Mouse (Mus musculus) kidney, postnatal 0 days (tissue): Measurements from ENCODE around the gene Gm28374. TPM values are rescaled to one million over a fixed set of nuclear protein-coding genes. Genes with fewer than 3 reads are reported as not detected.
"Not testable (repeated sequence)": the region's sequence is repeated elsewhere in the genome, so short reads cannot be mapped to it uniquely, and the experiment has no call there.

Experiments
- ATAC-seq: fragments of 200-750 bp; cut with Nextera tagmentation; replicated peaks from 2 replicates; pipeline ENCODE4 v1.8.0; 2017; ENCODE audit warnings: low read depth, moderate number of reproducible peaks, moderate TSS enrichment, moderate library complexity; ENCODE audit not compliant: low FRiP score
- DNase-seq: peaks from one replicate; pipeline ENCODE4 v3.0.0-alpha.2; 2016; ENCODE audit warnings: low spot score
- H3K27ac ChIP-seq: fragments of 300-500 bp; sonication (generic); 2 replicates; pipeline ENCODE4 v1.5.1; 2014; ENCODE audit warnings: mild to moderate bottlenecking
- H3K27me3 ChIP-seq: fragments of 300-500 bp; sonication (generic); 2 replicates; pipeline ENCODE4 v1.6.1; 2014; ENCODE audit warnings: low read length, mixed read lengths; ENCODE audit not compliant: insufficient read depth
- H3K36me3 ChIP-seq: fragments of 300-500 bp; sonication (generic); 2 replicates; pipeline ENCODE4 v1.6.1; 2014; ENCODE audit warnings: low read length, mixed read lengths; ENCODE audit not compliant: insufficient read depth
- H3K4me1 ChIP-seq: fragments of 300-500 bp; sonication (generic); replicated peaks from 2 replicates; pipeline ENCODE4 v1.6.1; 2014; ENCODE audit warnings: antibody characterized with exemption, low read length, mixed read lengths; ENCODE audit not compliant: insufficient read depth
- H3K4me2 ChIP-seq: fragments of 300-500 bp; sonication (generic); 2 replicates; pipeline ENCODE4 v1.6.1; 2014; ENCODE audit warnings: mild to moderate bottlenecking, low read length, moderate library complexity, mixed read lengths
- H3K4me3 ChIP-seq: fragments of 300-500 bp; sonication (generic); replicated peaks from 2 replicates; pipeline ENCODE4 v1.5.1; 2014; ENCODE audit warnings: low read depth, low read length
- H3K9ac ChIP-seq: fragments of 300-500 bp; sonication (generic); 2 replicates; pipeline ENCODE4 v1.6.1; 2014; ENCODE audit warnings: low read depth, low read length
- H3K9me3 ChIP-seq: fragments of 300-500 bp; sonication (generic); replicated peaks from 2 replicates; pipeline ENCODE4 v1.6.1; 2016; ENCODE audit warnings: low read length, inconsistent platforms, mixed read lengths
- CTCF ChIP-seq: IDR thresholded peaks from 2 replicates; pipeline ENCODE4 v1.5.1; 2016; ENCODE audit warnings: antibody characterized with exemption, low read depth, mild to moderate bottlenecking, moderate library complexity
- WGBS: fragments of 180-500 bp; shearing (Covaris S2); extraction: QIAGEN DNeasy Blood & Tissue Kit; methylation state at CpG from one replicate; pipeline ENCODE4 v1.1.7; 2014; 5-methylcytosine and 5-hydroxymethylcytosine counted together
- polyA plus RNA-seq: library from polyadenylated mRNA; unstranded; fragments of >200 nt; fragmentation: Nextera tagmentation; extraction: Ambion mirVana; gene quantifications from 2 replicates; pipeline ENCODE4 v1.2.1, GENCODE M21; 2015

Gm28374 gene
- polyA plus RNA-seq, 1 experiment from 2014 or later = 0.70 TPM

DNA sequence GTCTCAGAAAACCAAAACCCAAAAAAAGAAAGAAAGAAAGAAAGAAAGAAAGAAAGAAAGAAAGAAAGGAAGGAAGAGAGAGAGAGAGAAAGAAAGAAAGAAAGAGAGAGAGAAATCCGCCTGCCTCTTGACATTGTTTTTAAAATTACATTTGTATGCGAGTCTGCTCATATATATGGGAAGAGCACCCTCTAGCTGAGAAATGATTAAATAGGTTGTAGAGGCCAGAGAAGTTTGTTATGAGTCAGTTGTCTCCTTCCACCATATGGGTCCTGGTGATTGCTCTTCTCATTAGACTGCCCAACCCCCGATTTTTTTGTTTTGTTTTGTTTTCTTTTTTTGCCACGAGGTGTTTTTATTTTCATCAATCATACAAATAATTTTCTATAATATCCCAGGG is 38.0 kb downstream of the Gm28374 start:
- not testable (repeated sequence) for H3K4me2 ChIP-seq, ATAC-seq, H3K27ac ChIP-seq, H3K9ac ChIP-seq, H3K36me3 ChIP-seq, H3K27me3 ChIP-seq, H3K4me3 ChIP-seq, H3K9me3 ChIP-seq
- H3K4me1 ChIP-seq = peaks cover 18% of the 10 kb centered on the region
- peak; percentile 85 for DNase-seq
- 44% methylated on average over 4 of the region's 4 CpGs for WGBS
- peak; percentile 76 for TF ChIP-seq CTCF

DNA sequence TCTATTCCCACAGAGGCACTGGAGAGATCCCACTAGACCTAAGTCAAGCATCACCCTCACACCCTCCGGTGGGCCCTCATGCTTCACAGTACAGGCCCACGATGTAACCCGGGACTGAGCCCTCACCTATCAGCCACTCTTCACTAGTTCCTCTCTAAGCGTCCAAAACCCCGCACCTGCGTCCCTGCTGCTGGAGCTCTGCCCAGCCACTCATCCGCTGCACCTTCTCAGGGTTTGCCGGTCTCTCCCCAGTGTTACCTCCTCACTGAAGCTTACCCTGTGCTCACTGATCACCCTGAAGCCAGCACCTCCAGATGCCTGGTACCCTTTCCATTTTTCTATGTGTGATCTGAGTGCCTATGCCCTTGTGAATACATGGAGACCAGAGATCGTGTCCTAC is 39.8 kb downstream of the Gm28374 start:
- Histone ChIP-seq H3K27ac (no peak overlapping the region), H3K4me3 (no peak overlapping the region), H3K4me1 (peaks cover 10% of the 10 kb centered on the region; the same call in 1 of the 2 replicates), H3K9me3 (no peaks in the 10 kb centered on the region), H3K36me3 (no peaks in the 10 kb centered on the region), H3K9ac (no peak overlapping the region), H3K27me3 (no peaks in the 10 kb centered on the region), H3K4me2 (no peak overlapping the region)
- DNase-seq (no peak), ATAC-seq (no peak)
- 69% methylated on average over 9 of the region's 9 CpGs for WGBS
- no peak for TF ChIP-seq CTCF

DNA sequence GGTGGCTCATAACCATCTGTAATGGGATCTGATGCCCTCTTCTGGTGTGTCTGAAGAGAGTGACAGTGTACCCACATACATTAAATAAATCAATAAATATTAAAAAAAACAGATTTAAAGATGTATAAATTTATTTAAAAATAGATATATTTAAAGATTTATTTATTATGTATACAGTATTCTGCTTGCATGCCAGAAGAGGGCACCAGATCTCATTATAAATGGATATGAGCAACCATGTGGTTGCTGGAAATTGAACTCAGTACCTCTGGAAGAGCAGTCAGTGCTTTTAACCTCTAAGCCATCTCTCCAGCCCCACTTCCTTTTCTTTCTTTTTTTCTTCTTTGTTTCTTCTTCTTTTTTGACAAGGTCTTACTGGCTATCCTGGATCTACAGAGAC is 42.1 kb downstream of the Gm28374 start:
- no peak overlapping the region for H3K27ac ChIP-seq
- TF ChIP-seq CTCF = peak; percentile 43
- H3K4me1 ChIP-seq = peaks cover 5% of the 10 kb centered on the region; the same call in 1 of the 2 replicates
- H3K4me3 ChIP-seq = no peak overlapping the region
- no peak overlapping the region for H3K9ac ChIP-seq
- ATAC-seq (no peak), DNase-seq (no peak)
- no peak overlapping the region for H3K4me2 ChIP-seq
- H3K27me3 ChIP-seq = no peaks in the 10 kb centered on the region
- H3K36me3 ChIP-seq = no peaks in the 10 kb centered on the region
- no peaks in the 10 kb centered on the region for H3K9me3 ChIP-seq

DNA sequence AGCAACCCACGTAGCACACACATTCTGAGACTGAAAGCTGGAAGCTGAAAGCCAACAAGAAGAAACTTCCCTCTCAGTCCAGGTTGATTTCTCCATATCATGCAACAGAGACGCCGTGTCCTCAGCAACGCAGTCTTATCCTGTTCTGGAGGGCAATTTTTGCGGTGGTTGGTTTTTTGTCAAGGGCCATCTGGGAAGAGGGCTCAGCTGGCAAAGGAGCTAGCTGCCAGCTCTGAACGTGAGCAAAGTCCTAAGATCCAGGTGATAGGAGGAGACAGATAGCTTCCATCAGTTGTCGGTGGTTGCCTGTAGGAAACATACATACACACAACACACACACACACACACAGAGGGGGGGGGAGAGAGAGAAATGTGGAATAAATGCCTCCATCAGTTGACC is 43.7 kb downstream of the Gm28374 start:
- no peaks in the 10 kb centered on the region for H3K27me3 ChIP-seq
- WGBS = 72% methylated on average over 7 of the region's 7 CpGs
- H3K9ac ChIP-seq = no peak overlapping the region
- no peak overlapping the region for H3K27ac ChIP-seq
- peaks cover 5% of the 10 kb centered on the region; the same call in 1 of the 2 replicates for H3K4me1 ChIP-seq
- no peak for DNase-seq
- H3K4me2 ChIP-seq = no peak overlapping the region
- H3K4me3 ChIP-seq = no peak overlapping the region
- ATAC-seq = no peak
- no peaks in the 10 kb centered on the region for H3K36me3 ChIP-seq
- no peaks in the 10 kb centered on the region for H3K9me3 ChIP-seq
- TF ChIP-seq CTCF = no peak

DNA sequence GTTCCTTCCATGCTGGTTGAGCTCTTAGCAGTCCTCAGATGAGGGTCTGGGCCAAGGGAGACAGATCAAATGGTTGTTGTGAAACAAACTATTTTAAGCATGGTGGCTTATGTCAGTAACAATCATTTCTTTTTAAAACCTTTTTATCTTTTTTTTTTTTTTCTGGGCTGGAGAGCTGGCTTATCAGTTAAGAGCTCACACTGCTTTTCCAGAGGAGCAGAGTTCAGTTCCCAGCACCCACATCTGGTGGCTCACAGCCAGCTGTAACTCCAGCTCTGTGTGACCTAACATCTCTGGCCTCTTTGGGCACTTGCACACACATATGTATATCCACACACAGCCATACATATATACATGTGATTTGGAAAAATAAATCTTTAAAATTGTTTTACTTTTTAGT is 44.4 kb downstream of the Gm28374 start:
- Histone ChIP-seq H3K4me1 (peaks cover 5% of the 10 kb centered on the region; the same call in 1 of the 2 replicates), H3K9me3 (no peaks in the 10 kb centered on the region), H3K4me3 (no peak overlapping the region), H3K27me3 (no peaks in the 10 kb centered on the region), H3K36me3 (no peaks in the 10 kb centered on the region), H3K4me2 (no peak overlapping the region), H3K27ac (no peak overlapping the region), H3K9ac (no peak overlapping the region)
- DNase-seq = no peak
- no peak for TF ChIP-seq CTCF
- no peak for ATAC-seq

DNA sequence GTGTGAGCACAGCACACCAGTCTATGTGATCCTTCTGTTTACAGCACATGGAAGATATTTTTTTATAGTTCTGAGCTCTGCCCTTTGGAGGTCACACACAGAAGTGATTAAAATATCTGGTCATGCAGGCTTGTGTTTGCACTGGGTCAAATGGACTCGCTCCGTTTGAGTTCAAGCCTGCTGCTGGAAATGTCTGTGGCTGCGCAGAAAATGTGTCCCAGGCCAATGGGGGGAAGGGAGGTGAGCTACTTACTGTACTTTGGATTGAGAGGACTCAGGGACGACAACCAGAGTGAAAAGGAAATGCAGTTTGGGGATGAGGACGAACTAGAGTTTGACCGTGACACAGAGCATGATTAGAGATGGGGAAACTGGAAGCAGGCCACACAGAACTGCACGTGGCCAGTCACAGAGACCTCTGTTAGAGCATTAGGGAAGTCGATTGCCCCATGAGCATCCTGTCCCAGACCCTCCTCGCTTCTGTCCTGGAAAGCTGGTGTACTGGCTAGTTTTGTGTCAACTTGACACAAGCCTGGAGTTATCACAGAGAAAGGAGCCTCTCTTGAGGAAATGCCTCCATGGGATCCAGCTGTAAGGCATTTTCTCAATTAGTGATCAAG is 46.0 kb downstream of the Gm28374 start:
- H3K4me1 ChIP-seq = no peaks in the 10 kb centered on the region
- ATAC-seq = no peak
- no peak overlapping the region for H3K4me3 ChIP-seq
- H3K9me3 ChIP-seq = no peaks in the 10 kb centered on the region
- H3K27ac ChIP-seq = no peak overlapping the region
- no peaks in the 10 kb centered on the region for H3K36me3 ChIP-seq
- H3K9ac ChIP-seq = no peak overlapping the region
- TF ChIP-seq CTCF = no peak
- no peak overlapping the region for H3K4me2 ChIP-seq
- 65% methylated on average over 9 of the region's 9 CpGs for WGBS
- H3K27me3 ChIP-seq = no peaks in the 10 kb centered on the region
- no peak for DNase-seq
